Mouse (Mus musculus) embryonic stem cell, embryonic (primary cell): ENCODE results near the gene Degs2.

Source experiments
- CTCF ChIA-PET, 4 experiments: fragments of 300-600 bp in 2 of 4; fragments of 350-600 bp in 2 of 4; sonication (Branson Sonifier 250); formaldehyde crosslinking; loops; one replicate each; lab custom pipeline; 2022; ENCODE audit warnings: inconsistent platforms in 2 of 4; lab: Charles Lee
- POLR2A ChIA-PET, 4 experiments: fragments of 300-600 bp in 2 of 4; fragments of 350-600 bp in 2 of 4; sonication (Branson Sonifier 250); formaldehyde crosslinking; loops; one replicate each; lab custom pipeline; 2022; ENCODE audit warnings: antibody characterized with exemption in 4 of 4, inconsistent platforms in 1 of 4; lab: Charles Lee

Gene Degs2

GRCm38 (mm10) chr12:108710861-108711615 lies 8.9 kb upstream of the Degs2 start:
- ChIA-PET CTCF (interaction anchor here in 2 of 4 experiments (1.1 to 1.4 kb wide), 3 partner anchors 9 to 98 kb away, joined by 3 read pairs; no protein-coding TSS in a partner anchor), POLR2A (interaction anchor here in 2 of 4 experiments (0.6 to 3.2 kb wide), 9 partner anchors 8 to 194 kb away, joined by 3 to 18 read pairs (median 8); no protein-coding TSS in a partner anchor)

- POLR2A ChIA-PET: interaction anchor here in 3 of 4 experiments (0.6 to 2.8 kb wide), 8 partner anchors 9 to 53 kb away, joined by 3 to 16 read pairs (median 6); no protein-coding TSS in a partner anchor
- CTCF ChIA-PET: interaction anchor here (0.5 to 1.4 kb wide), 8 partner anchors 10 to 816 kb away, joined by 3 to 7 read pairs (median 3); no protein-coding TSS in a partner anchor
Observed at GRCm38 (mm10) chr12:108709964-108710765, 8.1 kb upstream of the Degs2 start.

- CTCF ChIA-PET: interaction anchor here in 2 of 4 experiments (0.6 to 0.8 kb wide), 3 partner anchors 11 to 41 kb away, joined by 3 to 4 read pairs (median 3); no protein-coding TSS in a partner anchor
- POLR2A ChIA-PET: interaction anchor here in 3 of 4 experiments (0.6 to 2.6 kb wide), 6 partner anchors 9 to 83 kb away, joined by 3 to 9 read pairs (median 4); partner anchors contain the start of gene Yy1 (in 1 of the 3)
Observed at GRCm38 (mm10) chr12:108709386-108709785, 7.3 kb upstream of the Degs2 start.

GRCm38 (mm10) chr12:108706129-108706528 lies 4.0 kb upstream of the Degs2 start:
- ChIA-PET CTCF (interaction anchor here (0.6 to 1.2 kb wide), 25 partner anchors 14 to 527 kb away, joined by 3 to 9 read pairs (median 4); partner anchors contain the start of genes Ccnk (in 1 of the 4), Setd3 (in 1 of the 4), Slc25a29 (in 1 of the 4) and Slc25a47 (in 1 of the 4)), POLR2A (interaction anchor here in 2 of 4 experiments (0.8 to 1.4 kb wide), 5 partner anchors 10 to 52 kb away, joined by 3 to 5 read pairs (median 3); no protein-coding TSS in a partner anchor)

- CTCF ChIA-PET: interaction anchor here (0.6 to 1.3 kb wide), 25 partner anchors 14 to 526 kb away, joined by 3 to 9 read pairs (median 4); partner anchors contain the start of genes Ccnk (in 1 of the 4), Setd3 (in 1 of the 4), Slc25a29 (in 1 of the 4) and Slc25a47 (in 1 of the 4)
Observed at GRCm38 (mm10) chr12:108705486-108705885, 3.4 kb upstream of the Degs2 start.

GRCm38 (mm10) chr12:108701221-108701620 lies 894 bp downstream of the Degs2 start:
- POLR2A ChIA-PET: interaction anchor here in 2 of 4 experiments (0.5 to 5.3 kb wide), 10 partner anchors 8 to 146 kb away, joined by 3 to 21 read pairs (median 6); partner anchors contain the start of gene Evl (in 1 of the 2)
- CTCF ChIA-PET: interaction anchor here in 2 of 4 experiments (0.8 to 2.4 kb wide), 6 partner anchors 11 to 338 kb away, joined by 3 to 11 read pairs (median 4); no protein-coding TSS in a partner anchor

More at GRCm38 (mm10) chr12:108705486-108705885, 3.4 kb upstream of the Degs2 start:
- POLR2A ChIA-PET: interaction anchor here in 2 of 4 experiments (0.8 to 1.4 kb wide), 5 partner anchors 10 to 53 kb away, joined by 3 to 5 read pairs (median 3); no protein-coding TSS in a partner anchor

GRCm38 (mm10) chr12:108700037-108700436 lies 2.1 kb downstream of the Degs2 start:
- POLR2A ChIA-PET: interaction anchor here in 3 of 4 experiments (0.6 to 5.3 kb wide), 5 partner anchors 13 to 201 kb away, joined by 3 to 19 read pairs (median 5); no protein-coding TSS in a partner anchor

GRCm38 (mm10) chr12:108699576-108699975 lies 2.5 kb downstream of the Degs2 start:
- ChIA-PET CTCF (interaction anchor here in 2 of 4 experiments (0.6 to 1.2 kb wide), 2 partner anchors 13 to 43 kb away, joined by 3 to 15 read pairs; no protein-coding TSS in a partner anchor), POLR2A (interaction anchor here in 2 of 4 experiments (0.6 to 5.3 kb wide), 3 partner anchors 13 to 226 kb away, joined by 4 to 19 read pairs (median 4); no protein-coding TSS in a partner anchor)

More at GRCm38 (mm10) chr12:108700037-108700436, 2.1 kb downstream of the Degs2 start:
- CTCF ChIA-PET: interaction anchor here in 3 of 4 experiments (0.6 to 2.3 kb wide), 3 partner anchors 13 to 55 kb away, joined by 3 to 15 read pairs (median 7); no protein-coding TSS in a partner anchor

- ChIA-PET POLR2A (interaction anchor here in 2 of 4 experiments (0.6 to 5.3 kb wide), 3 partner anchors 12 to 225 kb away, joined by 3 to 19 read pairs (median 4); partner anchors contain the start of gene Evl (in 1 of the 2)), CTCF (interaction anchor here in 1 of 4 experiments (1.2 kb wide), 1 partner anchor 11 kb away, joined by 3 read pairs; no protein-coding TSS in a partner anchor)
Observed at GRCm38 (mm10) chr12:108698697-108699471, 3.2 kb downstream of the Degs2 start.

GRCm38 (mm10) chr12:108694223-108694622 lies 7.9 kb downstream of the Degs2 start:
- ChIA-PET POLR2A (interaction anchor here in 2 of 4 experiments (0.6 to 0.7 kb wide), 2 partner anchors 153 to 466 kb away, joined by 3 read pairs; no protein-coding TSS in a partner anchor), CTCF (no interaction called here)

- ChIA-PET CTCF (no interaction called here), POLR2A (interaction anchor here in 1 of 4 experiments (0.7 to 1.0 kb wide), 2 partner anchors 8 to 465 kb away, joined by 3 read pairs; partner anchors contain the start of gene Degs2)
Observed at GRCm38 (mm10) chr12:108693592-108693991, 8.5 kb downstream of the Degs2 start.

GRCm38 (mm10) chr12:108690529-108690928 lies 11.6 kb downstream of the Degs2 start:
- ChIA-PET POLR2A (interaction anchor here in 1 of 4 experiments (0.6 to 2.5 kb wide), 5 partner anchors 12 to 20 kb away, joined by 3 to 10 read pairs (median 3); partner anchors contain the start of gene Degs2), CTCF (interaction anchor here in 2 of 4 experiments (0.9 to 2.0 kb wide), 3 partner anchors 11 to 78 kb away, joined by 3 to 7 read pairs (median 3); no protein-coding TSS in a partner anchor)

- CTCF ChIA-PET: interaction anchor here in 3 of 4 experiments (0.6 to 2.0 kb wide), 9 partner anchors 18 to 388 kb away, joined by 3 to 8 read pairs (median 4); no protein-coding TSS in a partner anchor
- POLR2A ChIA-PET: interaction anchor here in 1 of 4 experiments (0.8 kb wide), 1 partner anchor 77 kb away, joined by 3 read pairs; no protein-coding TSS in a partner anchor
Observed at GRCm38 (mm10) chr12:108689167-108689566, 12.9 kb downstream of the Degs2 start.

- ChIA-PET CTCF (interaction anchor here (0.5 to 3.3 kb wide), 47 partner anchors 8 to 1686 kb away, joined by 3 to 22 read pairs (median 4); partner anchors contain the start of genes Degs2 (in 2 of the 4) and Evl (in 1 of the 4)), POLR2A (interaction anchor here in 2 of 4 experiments (0.6 to 2.9 kb wide), 18 partner anchors 8 to 446 kb away, joined by 3 to 19 read pairs (median 5); partner anchors contain the start of genes Degs2 (in 2 of the 2) and Evl (in 2 of the 2))
Observed at GRCm38 (mm10) chr12:108686926-108687325, 15.2 kb downstream of the Degs2 start.

GRCm38 (mm10) chr12:108686463-108686862 lies 15.7 kb downstream of the Degs2 start:
- POLR2A ChIA-PET: interaction anchor here in 2 of 4 experiments (0.6 to 2.9 kb wide), 17 partner anchors 8 to 445 kb away, joined by 3 to 19 read pairs (median 5); partner anchors contain the start of genes Degs2 (in 2 of the 2) and Evl (in 2 of the 2)
- CTCF ChIA-PET: interaction anchor here (0.5 to 3.3 kb wide), 45 partner anchors 9 to 1686 kb away, joined by 3 to 22 read pairs (median 5); partner anchors contain the start of genes Degs2 (in 2 of the 4) and Evl (in 1 of the 4)
